Mouse (Mus musculus): Measurements from ENCODE around the gene Cdkn2d. TPM values are rescaled to one million over a fixed set of nuclear protein-coding genes. Genes with fewer than 3 reads are reported as not detected.
"Not testable (repeated sequence)": the region's sequence is repeated elsewhere in the genome, so short reads cannot be mapped to it uniquely, and the experiment has no call there.

Gene Cdkn2d
- polyA plus RNA-seq, 1 experiment from 2014 or later: 71.9 TPM

DNA sequence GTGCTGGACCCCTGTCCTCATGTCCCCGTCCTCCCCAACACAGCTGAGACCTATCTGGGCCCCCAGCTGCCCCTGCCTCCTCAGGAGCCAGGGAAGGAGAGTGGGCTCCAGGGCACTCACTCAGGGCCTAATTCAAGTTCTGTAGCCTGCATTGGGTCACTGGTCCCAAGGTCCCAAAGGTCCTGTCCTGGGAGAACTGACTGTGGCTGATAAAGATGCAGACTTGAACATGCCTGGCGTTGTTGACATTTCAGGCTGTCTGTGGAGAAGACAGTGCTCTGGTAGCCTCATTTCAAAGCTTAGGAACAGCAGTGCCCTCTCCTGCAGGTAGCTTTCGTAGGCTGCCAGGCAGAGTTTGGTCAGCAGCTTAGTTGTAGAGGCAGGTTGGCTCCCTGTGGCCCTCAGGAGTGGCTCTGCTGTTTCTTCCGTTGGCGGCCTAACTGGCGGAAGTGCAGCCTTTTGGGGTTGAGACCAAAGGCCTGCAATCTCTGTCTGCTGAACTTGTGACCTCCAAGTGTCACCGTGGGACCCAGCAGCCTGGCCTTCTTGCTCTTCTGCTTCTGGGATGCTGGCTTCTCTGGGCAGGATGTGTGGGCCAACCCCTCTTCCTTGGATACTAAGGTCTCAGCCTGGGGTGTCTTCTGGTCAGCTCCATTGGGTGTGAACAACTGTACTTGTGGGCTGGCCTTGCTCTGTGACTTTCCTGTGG lies 17.5 kb downstream of the Cdkn2d start:
- WGBS: 84% methylated on average over 7 of the region's 7 CpGs
- H3K27me3 ChIP-seq (ENCODE audit: control insufficient read depth, insufficient read depth, low read length): no peaks in the 10 kb centered on the region
- H3K36me3 ChIP-seq (ENCODE audit: control insufficient read depth, insufficient read depth, low read length): peaks cover 43% of the 10 kb centered on the region
- H3K27ac ChIP-seq (ENCODE audit: low read depth, low read length): no peak overlapping the region
- no peaks in the 10 kb centered on the region for H3K9me3 ChIP-seq (ENCODE audit: control insufficient read depth, low read length)
- no peak overlapping the region for H3K9ac ChIP-seq (ENCODE audit: low read length)
- H3K4me1 ChIP-seq (ENCODE audit: control insufficient read depth, insufficient read depth, low read length): no peaks in the 10 kb centered on the region
- ATAC-seq (ENCODE audit: low FRiP score) (no peak), DNase-seq (ENCODE audit: low spot score, missing footprints) (no peak)
- H3K4me3 ChIP-seq (ENCODE audit: low read depth, low read length): no peak overlapping the region
- no peak overlapping the region for H3K4me2 ChIP-seq

DNA sequence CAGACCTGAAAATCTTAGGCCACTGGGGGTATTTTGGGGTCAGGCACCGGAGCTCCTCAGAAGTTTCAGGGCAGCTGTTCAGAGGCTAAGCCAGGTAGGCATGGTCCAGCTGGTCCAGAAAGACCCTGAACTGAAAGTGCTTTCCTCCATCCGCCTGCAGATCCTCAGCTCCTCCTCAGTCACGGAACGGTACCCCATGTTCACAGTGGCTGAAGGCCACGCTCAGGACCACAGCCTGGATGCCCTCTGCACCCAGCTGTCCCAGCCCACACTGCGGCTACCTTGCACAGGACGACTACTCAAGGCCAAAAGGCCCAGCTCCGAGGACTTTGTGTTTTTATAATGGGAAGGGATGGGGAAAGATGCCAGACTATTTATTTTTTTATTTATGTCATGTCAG lies 18.1 kb downstream of the Cdkn2d start:
- H3K27me3 ChIP-seq (ENCODE audit: control insufficient read depth, insufficient read depth, low read length): no peaks in the 10 kb centered on the region
- ATAC-seq (ENCODE audit: low FRiP score) (no peak), DNase-seq (ENCODE audit: low spot score, missing footprints) (no peak)
- WGBS: 92% methylated on average over 8 of the region's 8 CpGs
- H3K9me3 ChIP-seq (ENCODE audit: control insufficient read depth, low read length): no peaks in the 10 kb centered on the region
- H3K4me3 ChIP-seq (ENCODE audit: low read depth, low read length): no peak overlapping the region
- no peak overlapping the region for H3K4me2 ChIP-seq
- peaks cover 41% of the 10 kb centered on the region for H3K36me3 ChIP-seq (ENCODE audit: control insufficient read depth, insufficient read depth, low read length)
- no peak overlapping the region for H3K27ac ChIP-seq (ENCODE audit: low read depth, low read length)
- H3K4me1 ChIP-seq (ENCODE audit: control insufficient read depth, insufficient read depth, low read length): no peaks in the 10 kb centered on the region
- no peak overlapping the region for H3K9ac ChIP-seq (ENCODE audit: low read length)

DNA sequence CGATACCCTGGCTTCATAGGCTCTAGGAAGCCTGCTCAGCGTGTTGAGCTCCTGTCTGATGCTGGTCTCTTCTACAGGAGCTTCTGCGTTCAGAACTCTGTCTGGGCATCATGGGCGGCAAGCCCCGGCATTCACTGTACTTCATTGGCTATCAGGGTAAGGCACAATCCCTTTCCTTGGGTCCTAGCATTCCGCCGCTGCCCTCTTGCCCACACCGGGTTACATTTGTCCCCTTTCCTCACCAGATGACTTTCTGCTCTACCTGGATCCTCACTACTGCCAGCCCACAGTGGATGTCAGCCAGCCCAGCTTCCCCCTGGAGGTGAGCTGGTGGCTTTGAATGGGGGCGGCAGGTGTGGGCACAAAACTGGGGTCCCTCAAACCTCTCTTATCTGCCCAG lies 18.8 kb downstream of the Cdkn2d start:
- Histone ChIP-seq H3K36me3 (ENCODE audit: control insufficient read depth, insufficient read depth, low read length) (peaks cover 40% of the 10 kb centered on the region), H3K27me3 (ENCODE audit: control insufficient read depth, insufficient read depth, low read length) (no peaks in the 10 kb centered on the region), H3K4me1 (ENCODE audit: control insufficient read depth, insufficient read depth, low read length) (no peaks in the 10 kb centered on the region), H3K27ac (ENCODE audit: low read depth, low read length) (no peak overlapping the region), H3K9me3 (ENCODE audit: control insufficient read depth, low read length) (no peaks in the 10 kb centered on the region), H3K9ac (ENCODE audit: low read length) (no peak overlapping the region), H3K4me3 (ENCODE audit: low read depth, low read length) (no peak overlapping the region), H3K4me2 (no peak overlapping the region)
- DNase-seq (ENCODE audit: low spot score, missing footprints): no peak
- WGBS: 91% methylated on average over 9 of the region's 9 CpGs
- no peak for ATAC-seq (ENCODE audit: low FRiP score)

- peaks cover 12% of the 10 kb centered on the region for H3K4me1 ChIP-seq (ENCODE audit: control insufficient read depth, insufficient read depth, low read length)
- H3K36me3 ChIP-seq (ENCODE audit: control insufficient read depth, insufficient read depth, low read length): peaks cover 35% of the 10 kb centered on the region
- H3K9me3 ChIP-seq (ENCODE audit: control insufficient read depth, low read length); H3K9ac ChIP-seq (ENCODE audit: low read length); H3K4me2 ChIP-seq; DNase-seq (ENCODE audit: low spot score, missing footprints); ATAC-seq (ENCODE audit: low FRiP score); H3K27ac ChIP-seq (ENCODE audit: low read depth, low read length); H3K27me3 ChIP-seq (ENCODE audit: control insufficient read depth, insufficient read depth, low read length); H3K4me3 ChIP-seq (ENCODE audit: low read depth, low read length): not testable (repeated sequence)
- 85% methylated on average over 5 of the region's 5 CpGs for WGBS
Measured at GRCm38 (mm10) chr9:21269590-21269989, 21.6 kb downstream of the Cdkn2d start.

GRCm38 (mm10) chr9:21268305-21268704 lies 22.9 kb downstream of the Cdkn2d start:
- no peaks in the 10 kb centered on the region for H3K27me3 ChIP-seq (ENCODE audit: control insufficient read depth, insufficient read depth, low read length)
- H3K4me2 ChIP-seq: no peak overlapping the region
- H3K4me3 ChIP-seq (ENCODE audit: low read depth, low read length): no peak overlapping the region
- no peak for DNase-seq (ENCODE audit: low spot score, missing footprints)
- no peak overlapping the region for H3K27ac ChIP-seq (ENCODE audit: low read depth, low read length)
- H3K36me3 ChIP-seq (ENCODE audit: control insufficient read depth, insufficient read depth, low read length): peaks cover 26% of the 10 kb centered on the region
- 95% methylated on average over 16 of the region's 16 CpGs for WGBS
- H3K9ac ChIP-seq (ENCODE audit: low read length): no peak overlapping the region
- peaks cover 16% of the 10 kb centered on the region for H3K4me1 ChIP-seq (ENCODE audit: control insufficient read depth, insufficient read depth, low read length)
- ATAC-seq (ENCODE audit: low FRiP score): no peak
- no peaks in the 10 kb centered on the region for H3K9me3 ChIP-seq (ENCODE audit: control insufficient read depth, low read length)

DNA sequence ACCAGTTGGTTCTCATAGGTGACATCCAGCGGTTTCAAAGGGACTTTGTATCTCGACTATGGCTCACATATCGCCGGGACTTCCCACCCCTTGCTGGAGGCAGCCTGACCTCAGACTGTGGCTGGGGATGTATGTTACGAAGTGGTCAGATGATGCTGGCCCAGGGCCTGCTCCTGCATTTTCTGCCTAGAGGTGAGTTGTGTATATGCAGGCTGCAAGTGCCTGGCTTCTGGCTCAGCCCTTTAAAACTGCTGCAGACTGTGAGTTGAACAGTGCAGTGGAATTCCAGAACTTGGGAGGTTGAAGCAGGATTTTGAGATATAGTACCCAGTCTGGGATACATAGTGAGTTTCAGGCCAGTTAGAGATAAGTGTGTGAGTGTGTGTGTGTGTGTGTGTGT lies 24.3 kb downstream of the Cdkn2d start:
- ATAC-seq (ENCODE audit: low FRiP score): no peak
- Histone ChIP-seq H3K27me3 (ENCODE audit: control insufficient read depth, insufficient read depth, low read length) (no peaks in the 10 kb centered on the region), H3K9me3 (ENCODE audit: control insufficient read depth, low read length) (no peaks in the 10 kb centered on the region), H3K4me1 (ENCODE audit: control insufficient read depth, insufficient read depth, low read length) (peaks cover 16% of the 10 kb centered on the region), H3K36me3 (ENCODE audit: control insufficient read depth, insufficient read depth, low read length) (peaks cover 15% of the 10 kb centered on the region), H3K4me3 (ENCODE audit: low read depth, low read length) (no peak overlapping the region), H3K27ac (ENCODE audit: low read depth, low read length) (no peak overlapping the region), H3K4me2 (no peak overlapping the region), H3K9ac (ENCODE audit: low read length) (no peak overlapping the region)
- no peak for DNase-seq (ENCODE audit: low spot score, missing footprints)
- 94% methylated on average over 5 of the region's 5 CpGs for WGBS

DNA sequence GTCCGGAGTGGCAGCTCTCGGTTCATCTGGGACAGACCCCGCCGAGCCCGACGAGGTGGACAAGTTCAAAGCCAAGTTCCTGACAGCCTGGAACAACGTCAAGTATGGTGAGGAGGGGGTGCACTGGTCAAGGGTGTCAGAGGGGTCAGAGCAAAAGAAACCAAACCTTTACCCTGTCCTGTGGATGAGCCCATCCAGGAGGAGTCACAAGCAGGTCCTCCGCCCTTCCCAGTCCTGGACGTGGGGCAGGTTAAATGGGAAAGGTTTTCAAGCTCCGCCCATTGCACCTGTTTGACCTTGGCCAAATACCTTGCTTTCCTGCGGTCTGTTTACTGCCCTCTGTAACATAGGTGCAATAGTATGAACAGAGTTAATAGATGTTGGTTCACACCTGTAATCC lies 25.6 kb downstream of the Cdkn2d start:
- Histone ChIP-seq H3K4me3 (ENCODE audit: low read depth, low read length) (peak overlapping the region; percentile 71), H3K9ac (ENCODE audit: low read length) (peak overlapping the region; percentile 95), H3K27me3 (ENCODE audit: control insufficient read depth, insufficient read depth, low read length) (no peaks in the 10 kb centered on the region), H3K36me3 (ENCODE audit: control insufficient read depth, insufficient read depth, low read length) (peaks cover 3% of the 10 kb centered on the region), H3K4me2 (peak overlapping the region; percentile 87), H3K4me1 (ENCODE audit: control insufficient read depth, insufficient read depth, low read length) (peaks cover 16% of the 10 kb centered on the region), H3K9me3 (ENCODE audit: control insufficient read depth, low read length) (no peaks in the 10 kb centered on the region), H3K27ac (ENCODE audit: low read depth, low read length) (peak overlapping the region; percentile 50; the same call in 1 of the 2 replicates)
- DNase-seq (ENCODE audit: low spot score, missing footprints): no peak
- WGBS: 5% methylated on average over 11 of the region's 11 CpGs
- no peak; the same call in 1 of the 2 replicates for ATAC-seq (ENCODE audit: low FRiP score)

DNA sequence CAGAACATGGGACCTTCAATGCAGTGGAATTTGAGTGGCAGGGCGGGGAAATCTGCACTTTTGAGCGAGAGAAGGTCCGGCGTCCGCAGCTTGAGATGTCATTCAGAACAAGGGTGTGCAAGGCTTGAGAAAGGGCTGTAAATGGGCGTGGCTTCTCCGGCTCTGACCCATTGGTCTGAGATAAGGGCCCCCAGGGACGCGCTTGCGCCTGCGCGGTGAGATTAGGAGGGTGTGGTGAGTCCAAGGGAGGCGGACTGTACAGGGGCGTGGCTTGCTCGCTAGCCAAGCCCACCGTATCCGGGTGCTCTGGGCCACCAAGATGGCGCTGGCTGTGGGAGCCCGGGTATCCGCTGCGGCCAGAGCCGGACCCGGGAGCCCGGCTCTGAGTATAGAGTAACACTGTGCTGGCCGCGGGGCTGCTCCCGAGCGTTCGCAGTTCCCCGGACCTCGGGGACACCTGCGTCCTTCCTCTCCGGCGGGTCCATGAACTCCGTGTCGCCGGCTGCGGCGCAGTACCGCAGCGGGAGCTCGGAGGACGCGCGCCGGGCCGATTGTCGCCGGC lies 26.1 kb downstream of the Cdkn2d start, which contains the start of gene Atg4d:
Gene Atg4d, plus strand, starts transcription at position 294 of the 562 bp plus-strand sequence.
- ATAC-seq (ENCODE audit: low FRiP score) (peak; percentile 99), DNase-seq (ENCODE audit: low spot score, missing footprints) (peak; percentile 100)
- under 1% methylated on average over 49 of the region's 49 CpGs for WGBS
- H3K4me1 ChIP-seq (ENCODE audit: control insufficient read depth, insufficient read depth, low read length): peaks cover 16% of the 10 kb centered on the region
- peak within 1 kb of the TSS; percentile 71 for H3K4me3 ChIP-seq (ENCODE audit: low read depth, low read length)
- H3K27me3 ChIP-seq (ENCODE audit: control insufficient read depth, insufficient read depth, low read length): no peaks in the 10 kb centered on the region
- peak within 1 kb of the TSS; percentile 54 for H3K27ac ChIP-seq (ENCODE audit: low read depth, low read length)
- peak within 1 kb of the TSS; percentile 87 for H3K4me2 ChIP-seq
- H3K9ac ChIP-seq (ENCODE audit: low read length): peak within 1 kb of the TSS; percentile 95
- H3K36me3 ChIP-seq (ENCODE audit: control insufficient read depth, insufficient read depth, low read length): peaks cover 3% of the 10 kb centered on the region
- H3K9me3 ChIP-seq (ENCODE audit: control insufficient read depth, low read length): no peaks in the 10 kb centered on the region

DNA sequence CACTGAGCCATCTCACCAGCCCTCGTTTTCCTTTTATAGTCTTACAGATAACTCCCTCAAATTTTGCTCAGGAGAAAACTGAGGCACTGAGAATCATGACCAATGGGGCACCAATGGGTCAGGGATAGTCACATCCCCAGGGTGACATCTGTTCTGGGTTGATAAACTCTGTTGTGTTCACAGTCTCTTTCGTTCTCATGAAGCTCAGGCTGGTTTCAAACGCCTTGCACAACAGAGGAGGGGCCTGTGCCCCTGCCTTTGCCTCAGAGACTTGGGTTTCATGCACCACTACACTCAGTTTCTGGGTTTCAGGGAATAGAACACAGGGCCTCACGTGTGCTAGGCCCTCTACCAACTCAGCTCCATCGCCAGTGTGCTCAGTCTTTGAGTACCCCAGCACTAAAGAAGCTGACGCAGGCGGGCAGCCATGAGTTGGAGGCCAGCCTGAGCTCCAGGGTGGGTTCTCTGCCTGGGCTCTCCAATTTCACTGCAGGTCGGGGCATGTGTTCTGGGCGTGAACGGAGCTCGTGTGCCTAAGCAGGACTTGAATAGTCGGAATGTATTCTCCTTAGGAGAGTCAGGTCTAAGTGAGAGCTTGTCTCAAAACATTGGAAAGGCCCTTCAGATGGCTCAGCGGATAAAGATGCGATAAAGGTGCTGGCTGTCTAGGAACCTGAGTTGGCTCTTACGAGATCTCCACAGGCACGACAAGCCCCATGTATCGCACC lies 26.8 kb downstream of the Cdkn2d start:
- Histone ChIP-seq H3K9ac (ENCODE audit: low read length) (peak overlapping the region; percentile 95), H3K4me2 (peak overlapping the region; percentile 87), H3K36me3 (ENCODE audit: control insufficient read depth, insufficient read depth, low read length) (peaks cover 3% of the 10 kb centered on the region), H3K4me3 (ENCODE audit: low read depth, low read length) (peak overlapping the region; percentile 71), H3K9me3 (ENCODE audit: control insufficient read depth, low read length) (no peaks in the 10 kb centered on the region), H3K27me3 (ENCODE audit: control insufficient read depth, insufficient read depth, low read length) (no peaks in the 10 kb centered on the region), H3K4me1 (ENCODE audit: control insufficient read depth, insufficient read depth, low read length) (peaks cover 16% of the 10 kb centered on the region), H3K27ac (ENCODE audit: low read depth, low read length) (peak overlapping the region; percentile 54)
- 19% methylated on average over 17 of the region's 17 CpGs for WGBS
- DNase-seq (ENCODE audit: low spot score, missing footprints): no peak
- peak; percentile 33 for ATAC-seq (ENCODE audit: low FRiP score)
